Mouse (Mus musculus) MEL (cell line): ENCODE data around the gene Sec24a. TPM values are rescaled to one million over a fixed set of nuclear protein-coding genes. Genes with fewer than 3 reads are reported as not detected.

ENCODE experiments used
- DNase-seq: peaks from one replicate; pipeline ENCODE4 v3.0.0; 2011; ENCODE audit warnings: low read depth, low spot score
- H3K27ac ChIP-seq: 2 replicates; pipeline ENCODE4 v1.5.1; 2012; ENCODE audit warnings: low read depth, mild to moderate bottlenecking, control low read depth, low read length, moderate library complexity; ENCODE audit not compliant: control insufficient read depth
- H3K27me3 ChIP-seq, 2 experiments: fragments of 150-350 bp in 1 of 2; sonication (generic) in 1 of 2; 2 replicates each; pipeline ENCODE4 v1.6.1; 2012; ENCODE audit warnings: low read length in 2 of 2, mild to moderate bottlenecking in 2 of 2, improper control_type of control experiment in 1 of 2, moderate library complexity in 1 of 2; ENCODE audit not compliant: insufficient read depth in 2 of 2, control insufficient read depth in 1 of 2
- H3K36me3 ChIP-seq, 2 experiments: 2 replicates each; pipeline ENCODE4 v1.6.1; 2012 to 2014; ENCODE audit warnings: low read length in 2 of 2, improper control_type of control experiment in 1 of 2, inconsistent platforms in 1 of 2, mild to moderate bottlenecking in 1 of 2; ENCODE audit not compliant: insufficient read depth in 2 of 2, control insufficient read depth in 1 of 2
- H3K4me1 ChIP-seq, 2 experiments: fragments of 150-350 bp in 1 of 2; sonication (generic) in 1 of 2; 2 replicates each; pipeline ENCODE4 v1.6.1; 2012; ENCODE audit warnings: low read length in 2 of 2, improper control_type of control experiment in 1 of 2, mild to moderate bottlenecking in 1 of 2; ENCODE audit not compliant: insufficient read depth in 2 of 2, control insufficient read depth in 1 of 2
- H3K4me3 ChIP-seq, 2 experiments: fragments of 150-350 bp in 1 of 2; sonication (generic) in 1 of 2; 2 replicates each; pipeline ENCODE4 v1.5.1; 2012; ENCODE audit warnings: low read depth in 2 of 2, low read length in 2 of 2, mild to moderate bottlenecking in 2 of 2, moderate library complexity in 2 of 2, control low read depth in 1 of 2, improper control_type of control experiment in 1 of 2; ENCODE audit not compliant: control insufficient read depth in 1 of 2, insufficient read depth in 1 of 2
- H3K79me2 ChIP-seq: 2 replicates; pipeline ENCODE4 v1.6.1; 2012; ENCODE audit warnings: mild to moderate bottlenecking, low read length, moderate library complexity; ENCODE audit not compliant: control insufficient read depth, poor library complexity, insufficient read depth
- H3K9ac ChIP-seq: 2 replicates; pipeline ENCODE4 v1.6.1; 2012; ENCODE audit warnings: low read depth, mild to moderate bottlenecking, control low read depth, low read length, moderate library complexity; ENCODE audit not compliant: control insufficient read depth, poor library complexity, severe bottlenecking
- H3K9me3 ChIP-seq: fragments of 150-350 bp; sonication (generic); replicated peaks from 2 replicates; pipeline ENCODE4 v1.6.1; 2012; ENCODE audit warnings: mild to moderate bottlenecking, low read length, improper control_type of control experiment, moderate library complexity; ENCODE audit not compliant: insufficient read depth
- BHLHE40 ChIP-seq: IDR thresholded peaks from 2 replicates; pipeline ENCODE4 v1.6.1; 2012; ENCODE audit warnings: low read depth, mild to moderate bottlenecking, inconsistent platforms, low read length, improper control_type of control experiment, borderline replicate concordance
- CHD1 ChIP-seq: IDR thresholded peaks from 2 replicates; pipeline ENCODE4 v1.6.1; 2012; ENCODE audit warnings: low read depth, mild to moderate bottlenecking, inconsistent platforms, low read length, improper control_type of control experiment
- CTCF ChIP-seq, 3 experiments: IDR thresholded peaks in 2 of 3; conservative IDR thresholded peaks in 1 of 3; 2 replicates each; pipeline ENCODE4 v1.5.1; 2011 to 2012; ENCODE audit warnings: low read length in 3 of 3, low read depth in 2 of 3, mild to moderate bottlenecking in 2 of 3, improper control_type of control experiment in 1 of 3, inconsistent platforms in 1 of 3, mixed read lengths in 1 of 3, moderate library complexity in 1 of 3; ENCODE audit not compliant: control insufficient read depth in 1 of 3, insufficient read depth in 1 of 3, poor library complexity in 1 of 3, severe bottlenecking in 1 of 3
- EP300 ChIP-seq, 2 experiments: IDR thresholded peaks; 2 replicates each; pipeline ENCODE4 v1.6.1; 2011; ENCODE audit warnings: improper control_type of control experiment in 2 of 2, low read length in 2 of 2, low read depth in 1 of 2, mild to moderate bottlenecking in 1 of 2
- ETS1 ChIP-seq: IDR thresholded peaks from 2 replicates; pipeline ENCODE4 v1.6.1; 2012; ENCODE audit warnings: low read depth, mild to moderate bottlenecking, inconsistent platforms, low read length, improper control_type of control experiment, moderate library complexity
- GABPA ChIP-seq: IDR thresholded peaks from 2 replicates; pipeline ENCODE4 v1.6.1; 2012; ENCODE audit warnings: low read depth, mild to moderate bottlenecking, inconsistent platforms, low read length, improper control_type of control experiment, moderate library complexity
- MAX ChIP-seq: IDR thresholded peaks from 2 replicates; pipeline ENCODE4 v1.6.1; 2011; ENCODE audit warnings: low read length, improper control_type of control experiment
- MAZ ChIP-seq: IDR thresholded peaks from 2 replicates; pipeline ENCODE4 v1.6.1; 2012; ENCODE audit warnings: low read depth, mild to moderate bottlenecking, inconsistent platforms, low read length, improper control_type of control experiment
- MYB ChIP-seq: IDR thresholded peaks from 2 replicates; pipeline ENCODE4 v1.6.1; 2011; ENCODE audit warnings: mild to moderate bottlenecking, low read depth, low read length, improper control_type of control experiment
- NRF1 ChIP-seq: IDR thresholded peaks from 2 replicates; pipeline ENCODE4 v1.6.1; 2014; ENCODE audit warnings: low read depth, mild to moderate bottlenecking, inconsistent platforms, low read length, improper control_type of control experiment, moderate library complexity; ENCODE audit not compliant: poor library complexity, insufficient read depth, severe bottlenecking
- SMC3 ChIP-seq: IDR thresholded peaks from 2 replicates; pipeline ENCODE4 v1.6.1; 2011; ENCODE audit warnings: low read depth, low read length, improper control_type of control experiment
- TAL1 ChIP-seq: IDR thresholded peaks from 2 replicates; pipeline ENCODE4 v1.6.1; 2012; ENCODE audit warnings: mild to moderate bottlenecking, inconsistent platforms, low read length, moderate library complexity, mixed read lengths
- TBP ChIP-seq: IDR thresholded peaks from 2 replicates; pipeline ENCODE4 v1.8.0; 2011; ENCODE audit warnings: low read depth, low read length, improper control_type of control experiment
- TCF12 ChIP-seq: IDR thresholded peaks from 2 replicates; pipeline ENCODE4 v1.6.1; 2014; ENCODE audit warnings: low read depth, mild to moderate bottlenecking, inconsistent platforms, low read length, improper control_type of control experiment, moderate library complexity
- USF1 ChIP-seq: IDR thresholded peaks from 2 replicates; pipeline ENCODE4 v1.6.1; 2014; ENCODE audit warnings: low read depth, mild to moderate bottlenecking, inconsistent platforms, low read length, improper control_type of control experiment, moderate library complexity
- USF2 ChIP-seq, 2 experiments: IDR thresholded peaks; 2 replicates each; pipeline ENCODE4 v1.6.1; 2011 to 2012; ENCODE audit warnings: improper control_type of control experiment in 2 of 2, low read length in 2 of 2, borderline replicate concordance in 1 of 2, inconsistent platforms in 1 of 2, low read depth in 1 of 2, mild to moderate bottlenecking in 1 of 2; ENCODE audit not compliant: insufficient read depth in 1 of 2
- ZMIZ1 ChIP-seq: IDR thresholded peaks from 2 replicates; pipeline ENCODE4 v1.6.1; 2012; ENCODE audit warnings: low read depth, mild to moderate bottlenecking, inconsistent platforms, low read length, improper control_type of control experiment, moderate library complexity
- polyA plus RNA-seq, 2 experiments: library from polyadenylated mRNA; stranded (reverse) in 1 of 2; unstranded in 1 of 2; fragments of >175 nt in 1 of 2; fragments of >200 nt in 1 of 2; gene quantifications; 2 replicates each; pipeline versions ENCODE4 v1.2.1 to v1.2.4; 2012; ENCODE audit warnings: low replicate concordance in 2 of 2, low read depth in 1 of 2; ENCODE audit not compliant: insufficient read length in 2 of 2, insufficient read depth in 1 of 2, missing spikeins in 1 of 2
- total RNA-seq: library from RNA; depleted of rRNA; stranded (reverse); fragments of 300-350 nt; gene quantifications from 2 replicates; pipeline ENCODE4 v1.2.3, GENCODE M21; 2012

The Sec24a gene
- total and polyA plus RNA-seq, 3 experiments: 5.3 to 38.2 (median 14.1) TPM

DNA sequence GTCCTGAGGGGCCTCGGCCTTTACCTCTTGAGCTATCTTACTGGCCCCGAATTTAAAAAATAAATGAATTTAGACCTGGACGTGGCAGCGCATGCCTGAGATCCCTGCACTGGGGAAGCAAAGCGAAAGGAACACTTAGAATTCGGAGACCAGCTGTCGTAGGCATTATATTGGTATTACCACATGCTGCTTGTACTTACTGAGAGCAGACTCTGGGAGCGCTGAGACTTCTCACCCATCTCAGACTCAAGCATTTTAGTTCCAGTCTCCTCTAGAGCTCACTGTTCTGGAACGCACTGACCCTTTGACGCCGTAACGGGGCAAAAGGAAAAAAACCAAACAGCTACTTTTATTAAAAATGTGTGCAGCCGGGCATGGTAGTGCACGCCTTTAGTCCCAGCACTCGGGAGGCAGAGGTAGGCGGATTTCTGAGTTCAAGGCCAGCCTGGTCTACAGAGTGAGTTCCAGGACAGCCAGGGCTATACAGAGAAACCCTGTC, 101.5 kb downstream of the Sec24a start:
- no peak overlapping the region for H3K4me3 ChIP-seq

DNA sequence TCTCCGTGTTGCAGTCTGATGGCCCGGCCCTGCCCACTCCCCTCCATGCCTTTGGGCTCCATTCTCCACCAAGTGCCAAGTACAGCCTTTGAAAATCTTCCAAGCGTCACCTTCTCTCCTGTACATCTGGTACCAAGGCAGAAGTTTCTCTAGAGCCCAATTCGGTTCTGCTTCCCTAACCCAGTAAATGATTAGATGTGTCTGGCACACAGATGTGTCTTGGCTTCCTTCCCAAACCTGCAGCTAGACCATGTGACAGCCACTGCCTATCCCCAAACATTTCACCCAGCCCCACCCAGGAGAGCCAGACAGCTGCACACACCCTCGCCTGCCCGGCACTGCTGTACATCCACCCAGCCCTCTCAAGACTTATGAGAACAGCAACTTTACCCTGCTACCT, 104.7 kb downstream of the Sec24a start:
- no peak overlapping the region for H3K9ac ChIP-seq
- peak; percentile 79 for DNase-seq
- H3K27me3 ChIP-seq: no peaks in the 10 kb centered on the region

More for the DNA sequence above, 101.5 kb downstream of the Sec24a start:
- Histone ChIP-seq H3K79me2 (no peaks in the 10 kb centered on the region), H3K4me1 (peaks cover 8 to 15% of the 10 kb centered on the region in 2 experiments), H3K9me3 (no peaks in the 10 kb centered on the region), H3K27ac (no peak overlapping the region), H3K9ac (no peak overlapping the region), H3K27me3 (no peaks in the 10 kb centered on the region), H3K36me3 (peaks cover 0 to 11% of the 10 kb centered on the region in 2 experiments; a peak in 2 of 4 replicates)
- TF ChIP-seq CTCF (IDR thresholded peaks at IDR 0.05 in 2 of 3, conservative IDR thresholded peaks at IDR 0.05 in 1 of 3; ENCODE audit: control insufficient read depth in 1 of 3, insufficient read depth in 1 of 3, low read depth in 2 of 3, low read length in 3 of 3, poor library complexity in 1 of 3, severe bottlenecking in 1 of 3) (no peak), BHLHE40 (no peak), MAZ (no peak), TAL1 (no peak), GABPA (no peak), MYB (no peak), TBP (no peak), EP300 (IDR thresholded peaks at IDR 0.05; ENCODE audit: low read depth in 1 of 2, low read length in 2 of 2) (no peak), USF2 (IDR thresholded peaks at IDR 0.05; ENCODE audit: borderline replicate concordance in 1 of 2, insufficient read depth in 1 of 2, low read depth in 1 of 2, low read length in 2 of 2) (no peak)
- no peak for DNase-seq

GRCm38 (mm10) chr11:51658291-51658690, 105.1 kb downstream of the Sec24a start:
- no peak overlapping the region for H3K9ac ChIP-seq
- H3K36me3 ChIP-seq: peaks cover 0 to 11% of the 10 kb centered on the region in 2 experiments; a peak in 2 of 4 replicates
- H3K27ac ChIP-seq: no peak overlapping the region
- H3K9me3 ChIP-seq: no peaks in the 10 kb centered on the region
- H3K27me3 ChIP-seq: no peaks in the 10 kb centered on the region
- H3K4me3 ChIP-seq: no peak overlapping the region
- no peaks in the 10 kb centered on the region for H3K79me2 ChIP-seq
- DNase-seq: no peak
- peaks cover 8 to 15% of the 10 kb centered on the region in 2 experiments for H3K4me1 ChIP-seq
- TF ChIP-seq SMC3 (no peak), ZMIZ1 (no peak), CHD1 (no peak)
- TF ChIP-seq, all 39 proteins: peak for 0

More for the DNA sequence above, 104.7 kb downstream of the Sec24a start:
- H3K4me3 ChIP-seq: no peak overlapping the region
- no peaks in the 10 kb centered on the region for H3K79me2 ChIP-seq
- TF ChIP-seq USF1 (peak; percentile 87), ETS1 (no peak), NRF1 (no peak), MYB (no peak), TCF12 (0 out of 2 replicates have a peak, but pooled peaks have one; percentile 17), USF2 (IDR thresholded peaks at IDR 0.05; ENCODE audit: borderline replicate concordance in 1 of 2, insufficient read depth in 1 of 2, low read depth in 1 of 2, low read length in 2 of 2) (peak in 1 of 2 experiments; percentile 41; a peak in 1 of 4 replicates), MAX (peak; percentile 43)
- H3K36me3 ChIP-seq: peaks cover 0 to 11% of the 10 kb centered on the region in 2 experiments; a peak in 2 of 4 replicates
- no peak overlapping the region for H3K27ac ChIP-seq
- peaks cover 8 to 15% of the 10 kb centered on the region in 2 experiments for H3K4me1 ChIP-seq
- no peaks in the 10 kb centered on the region for H3K9me3 ChIP-seq
